Mouse (Mus musculus) megakaryocyte progenitor cell, adult 5-6 weeks (primary cell): Measurements from ENCODE around the gene Gm128. TPM values are rescaled to one million over a fixed set of nuclear protein-coding genes. Genes with fewer than 3 reads are reported as not detected.
"Not testable (repeated sequence)": the region's sequence is repeated elsewhere in the genome, so short reads cannot be mapped to it uniquely, and the experiment has no call there.

Source experiments
- ATAC-seq: replicated peaks from 2 replicates; pipeline ENCODE4 v1.8.0; 2016; ENCODE audit warnings: mild to moderate bottlenecking, moderate TSS enrichment, inconsistent platforms; ENCODE audit not compliant: poor library complexity
- total RNA-seq, 2 experiments: library from RNA; stranded (forward) in 1 of 2; stranded (reverse) in 1 of 2; fragments of 157-497, 149-512 nt in 1 of 2; fragments of 200-1000 nt in 1 of 2; gene quantifications; 2 replicates each; pipeline versions ENCODE4 v1.2.3 to v1.2.4; 2015 to 2017

Gene Gm128
- total RNA-seq, 2 experiments from 2014 or later, result 0.46 to 1.4 TPM

DNA sequence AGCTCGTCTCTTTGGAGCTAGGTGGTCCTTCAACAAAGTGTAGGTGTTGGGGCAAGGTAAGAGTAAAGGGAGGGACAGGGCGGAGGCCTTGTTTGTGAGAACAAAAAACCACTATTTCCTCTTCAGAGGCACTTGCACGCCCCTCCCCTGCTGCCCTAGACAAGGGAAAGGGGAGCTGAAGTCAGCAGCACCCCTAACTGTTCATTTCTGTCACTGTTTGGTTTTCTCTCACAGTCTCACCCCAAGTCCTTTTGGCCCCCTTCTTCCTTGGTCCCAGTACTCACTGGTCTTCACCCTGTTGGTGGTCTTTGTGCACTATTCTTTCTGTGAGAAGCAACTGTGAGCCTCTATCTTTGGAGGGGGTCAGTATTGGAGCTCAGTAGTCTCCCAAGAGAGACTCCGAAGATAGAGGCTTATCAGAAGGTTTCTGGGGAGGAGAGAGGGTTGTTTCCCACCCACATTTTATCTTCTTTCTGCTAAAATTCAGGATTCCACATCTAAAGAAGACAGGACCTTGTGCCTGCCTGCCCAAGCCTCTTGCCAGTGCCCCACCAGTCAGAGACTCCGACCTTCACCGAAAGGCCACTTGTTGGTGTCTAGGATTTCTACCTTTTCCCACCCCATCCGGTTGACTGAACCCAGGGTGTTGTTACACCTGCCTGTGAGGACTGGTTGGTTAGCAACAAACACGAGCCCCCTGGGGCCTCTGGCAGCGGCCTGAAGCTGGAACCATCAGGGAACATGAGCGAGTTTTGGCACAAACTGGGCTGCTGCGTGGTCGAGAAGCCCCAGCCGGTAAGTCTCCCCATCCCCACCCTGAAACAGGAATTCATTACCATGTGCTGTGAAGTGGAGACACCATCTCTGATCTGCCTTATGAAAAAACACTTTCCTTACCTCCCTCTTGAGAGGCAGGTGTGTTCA lies 9.8 kb downstream of the Gm128 start, which contains the start of gene Mllt11:
Gene Mllt11 (minus strand): TSS at position 874 of the 924 bp plus-strand sequence.
- peak; percentile 11; the same call in 1 of the 2 replicates for ATAC-seq

- ATAC-seq, result no peak; the same call in 1 of the 2 replicates
Measured at GRCm38 (mm10) chr3:95230495-95231297, 10.7 kb downstream of the Gm128 start.

GRCm38 (mm10) chr3:95229781-95230494 lies 11.5 kb downstream of the Gm128 start:
- peak; percentile 4; the same call in 1 of the 2 replicates for ATAC-seq

DNA sequence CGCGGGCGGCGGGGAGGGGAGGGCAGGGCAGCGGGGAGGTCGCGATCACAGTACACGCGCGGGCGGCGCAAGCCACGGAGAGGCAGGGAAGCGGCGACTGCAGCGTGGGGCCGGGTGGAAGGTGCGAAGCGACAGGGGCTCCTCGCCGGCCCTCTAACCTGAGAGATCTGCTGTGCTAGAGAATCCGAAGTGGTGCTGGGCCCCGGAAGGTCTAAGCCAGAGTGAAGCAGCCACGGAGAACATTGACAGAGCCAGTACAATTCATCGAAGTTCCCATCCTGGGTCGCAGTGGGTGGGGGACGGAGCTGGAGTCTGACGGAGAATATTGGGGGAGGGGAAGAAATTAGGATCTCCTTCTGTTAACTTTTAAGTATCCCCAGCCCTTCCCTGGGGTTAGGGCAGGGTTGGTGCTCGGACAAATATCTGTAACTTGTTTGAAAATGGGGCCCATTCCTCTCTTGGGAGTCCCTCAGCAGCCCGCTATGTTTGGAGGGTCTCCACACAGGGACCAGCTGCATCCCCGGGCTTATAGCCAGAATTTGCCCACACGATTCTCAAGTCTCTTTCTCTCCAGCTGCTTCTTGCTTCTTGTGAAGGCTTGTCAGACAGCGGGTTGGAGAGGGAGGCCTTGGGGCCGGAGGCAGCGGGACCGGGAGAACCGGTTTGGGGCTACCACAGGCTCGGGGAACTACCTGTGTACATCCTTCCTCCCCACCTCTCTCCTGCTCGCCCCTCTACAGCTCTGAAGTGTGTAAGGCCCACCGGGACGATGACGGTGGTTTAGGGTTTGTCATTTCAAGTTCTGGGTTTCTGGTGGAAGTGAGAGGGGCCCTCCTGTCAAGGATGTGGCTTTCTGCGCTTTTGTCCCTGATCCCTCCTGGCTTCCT lies 12.3 kb downstream of the Gm128 start:
- no peak; the same call in 1 of the 2 replicates for ATAC-seq

GRCm38 (mm10) chr3:95228148-95228893 lies 13.1 kb downstream of the Gm128 start, which contains the start of gene Cdc42se1:
TSS of gene Cdc42se1 (plus strand) at chr3:95228732.
- ATAC-seq, result peak; percentile 75

DNA sequence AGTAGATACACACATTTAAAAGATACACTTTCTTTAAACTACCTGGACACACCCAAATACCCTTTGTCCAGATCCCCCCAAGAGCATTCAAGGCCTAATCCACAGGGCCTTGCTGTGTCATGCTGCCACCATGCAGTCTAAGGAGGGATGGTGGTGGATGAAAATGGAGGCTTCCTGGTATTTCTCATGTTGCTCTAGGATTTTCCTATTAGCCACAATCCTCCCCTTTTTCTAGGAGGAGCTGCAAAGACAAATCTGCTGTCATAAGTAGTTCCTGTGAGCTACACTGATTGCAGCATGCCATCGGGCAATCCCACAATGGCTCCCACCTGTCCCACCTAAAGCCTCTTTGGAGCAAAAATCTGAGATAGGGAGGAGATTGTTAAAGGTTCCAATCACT lies 14.2 kb downstream of the Gm128 start:
- no peak for ATAC-seq

DNA sequence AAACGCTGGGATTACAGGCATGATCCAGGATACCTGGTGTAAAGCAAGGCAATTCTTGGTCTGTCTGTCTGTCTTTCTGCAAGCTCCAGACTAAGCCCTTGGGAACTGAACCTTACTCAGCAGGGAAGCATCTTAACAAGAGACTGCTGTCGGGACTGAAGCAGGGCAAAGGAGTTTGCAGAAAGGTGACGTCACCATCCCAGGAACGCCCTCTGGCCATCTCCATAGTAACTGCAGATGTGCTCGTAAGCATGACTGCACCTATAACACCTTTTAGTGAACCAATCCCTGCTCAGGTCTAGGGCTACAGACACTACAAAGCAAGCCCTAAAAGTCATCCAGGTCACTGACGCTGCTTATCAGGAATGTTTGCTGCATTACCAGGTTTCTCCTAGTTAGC lies 17.1 kb downstream of the Gm128 start:
- ATAC-seq, result no peak

DNA sequence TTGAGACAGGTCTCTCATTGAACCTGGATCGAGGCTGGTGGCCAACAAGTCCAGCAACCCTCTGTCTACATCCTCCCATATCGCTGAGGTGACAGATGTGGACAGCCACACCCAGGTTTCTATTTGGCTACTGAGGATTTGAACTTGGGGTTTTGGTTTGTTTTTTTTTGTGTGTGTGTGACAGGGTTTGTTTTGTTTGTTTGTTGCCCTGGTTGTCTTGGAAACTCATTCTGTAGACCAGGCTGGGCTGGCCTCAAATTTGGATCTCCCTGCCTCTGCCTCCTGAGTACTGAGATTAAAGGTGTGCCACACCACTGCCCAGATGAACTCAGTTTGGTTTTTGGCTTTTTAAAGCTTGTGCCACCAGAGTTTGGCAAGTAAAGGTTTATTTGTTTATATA lies 18.4 kb downstream of the Gm128 start:
- ATAC-seq, result no peak

DNA sequence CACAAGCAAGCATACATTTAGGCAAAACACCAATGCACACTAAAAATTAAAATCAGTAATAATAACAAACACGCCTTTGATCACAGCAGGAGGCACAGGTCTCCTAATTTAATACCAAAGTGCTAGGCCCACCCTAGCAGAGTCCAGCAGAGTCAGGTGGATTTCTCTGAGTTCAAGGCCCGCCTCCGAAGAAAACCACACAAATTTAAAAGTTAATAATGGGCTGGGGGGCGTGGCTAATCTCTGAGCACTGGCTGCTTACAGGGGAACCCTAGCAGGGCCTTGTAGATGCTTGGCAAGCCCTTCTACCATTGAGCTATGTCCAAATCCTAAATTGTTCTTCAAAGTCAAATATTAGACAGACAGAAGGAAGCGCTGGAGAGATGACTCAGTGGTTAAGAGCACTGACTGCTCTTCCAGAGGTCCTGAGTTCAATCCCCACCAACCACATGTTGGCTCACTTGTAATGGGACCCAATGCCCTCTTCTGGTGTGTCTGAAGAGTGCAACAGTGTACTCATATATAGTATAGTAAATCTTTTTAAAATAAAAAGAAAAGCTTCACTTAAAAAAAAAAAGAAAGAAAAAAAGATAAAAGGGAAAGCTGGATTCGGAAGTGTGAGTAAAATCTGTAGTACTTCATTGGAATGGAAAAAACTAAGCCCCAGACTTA lies 22.8 kb downstream of the Gm128 start:
- peak; percentile 35 for ATAC-seq

DNA sequence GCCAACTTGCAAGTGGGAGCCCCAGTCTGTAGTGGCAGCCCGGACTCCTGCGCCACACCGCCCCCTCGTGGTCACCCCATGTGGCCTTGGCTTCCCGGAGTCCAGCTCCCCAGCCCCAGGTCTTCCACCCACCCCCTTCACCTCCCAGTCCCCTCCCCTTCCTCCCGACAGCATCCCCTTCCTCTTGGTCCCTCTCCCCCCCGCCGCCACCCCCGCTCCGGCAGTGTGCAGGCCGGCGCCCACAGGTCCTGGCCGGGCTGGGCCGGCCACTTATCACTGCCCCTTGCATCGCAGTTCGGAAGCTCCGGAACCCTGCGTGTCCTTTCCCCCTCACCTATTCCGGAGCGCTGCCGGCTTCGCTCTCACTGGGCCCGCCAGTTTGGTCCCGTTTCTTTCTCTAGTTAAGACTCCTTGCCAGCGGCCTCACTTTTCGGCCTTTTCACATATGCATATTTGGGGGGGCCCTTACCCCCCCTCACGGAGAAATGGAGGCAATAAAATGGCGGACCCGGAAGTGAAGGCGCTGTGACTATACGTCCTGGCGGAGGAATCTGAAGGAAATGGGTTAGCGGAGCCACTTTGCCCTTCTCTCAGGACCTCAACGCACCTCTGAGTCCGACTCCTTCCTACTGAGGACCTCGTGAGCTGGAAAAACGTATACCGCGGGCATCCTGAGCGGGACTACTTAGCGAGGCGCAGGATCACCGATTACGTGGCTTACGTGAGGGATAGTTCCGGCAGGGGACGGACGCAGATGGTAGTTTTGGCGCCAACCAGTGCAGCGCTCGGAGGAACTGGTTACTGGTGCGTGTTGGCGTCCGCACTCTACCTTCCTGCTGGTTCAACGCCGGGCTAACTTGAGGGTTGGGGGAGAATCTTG lies 23.9 kb downstream of the Gm128 start, which contains the start of gene Gabpb2:
Gene Gabpb2 (minus strand): TSS at position 662 of the 880 bp plus-strand sequence.
- peak; percentile 87 for ATAC-seq

DNA sequence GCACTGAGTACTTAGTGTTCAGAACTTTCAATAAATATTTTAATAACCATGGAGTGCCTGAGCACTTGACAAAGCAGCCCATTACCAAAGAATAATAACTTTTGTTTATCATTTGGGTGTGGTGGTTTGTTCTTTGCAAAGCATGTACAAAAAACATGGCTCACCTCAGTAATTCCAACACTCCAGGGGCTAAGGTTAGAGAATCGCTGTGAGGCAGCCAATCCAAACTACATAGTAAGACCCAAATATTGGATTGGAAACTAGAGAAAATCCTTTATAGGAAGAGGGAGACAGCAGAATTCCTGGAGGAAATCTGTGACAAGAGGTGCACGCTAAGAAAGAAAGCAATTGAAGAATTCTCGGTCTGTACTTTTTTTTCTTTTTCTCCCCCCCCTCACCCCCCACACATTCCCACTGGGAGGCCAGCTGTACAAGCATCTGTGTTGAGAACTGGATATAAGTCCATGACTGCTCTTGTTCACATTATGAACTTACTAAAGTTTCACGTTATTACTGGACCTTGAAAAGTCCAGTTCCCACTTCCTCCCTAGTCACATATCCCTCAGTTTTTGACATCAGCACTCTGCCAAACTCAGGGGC lies 24.6 kb downstream of the Gm128 start:
- ATAC-seq, result 0 out of 2 replicates have a peak, but pooled peaks have one; percentile 0

DNA sequence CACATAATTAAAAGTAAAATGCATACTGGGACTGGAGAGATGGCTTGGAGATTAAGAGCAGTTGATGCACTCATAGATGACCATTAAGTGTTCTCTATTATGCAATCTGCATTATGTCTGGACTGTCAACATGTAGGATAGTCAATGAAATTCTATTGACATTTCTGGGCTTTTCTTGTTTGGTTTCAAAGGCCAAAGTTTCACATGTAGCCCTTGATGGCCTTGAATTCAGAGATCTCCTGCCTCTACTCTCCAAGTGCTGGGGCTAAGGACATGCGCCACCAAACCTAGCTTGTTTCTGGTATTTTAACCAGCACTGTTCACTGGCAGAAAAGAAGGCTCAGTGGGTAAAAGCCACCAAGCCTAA lies 27.8 kb downstream of the Gm128 start:
- ATAC-seq, result no peak

DNA sequence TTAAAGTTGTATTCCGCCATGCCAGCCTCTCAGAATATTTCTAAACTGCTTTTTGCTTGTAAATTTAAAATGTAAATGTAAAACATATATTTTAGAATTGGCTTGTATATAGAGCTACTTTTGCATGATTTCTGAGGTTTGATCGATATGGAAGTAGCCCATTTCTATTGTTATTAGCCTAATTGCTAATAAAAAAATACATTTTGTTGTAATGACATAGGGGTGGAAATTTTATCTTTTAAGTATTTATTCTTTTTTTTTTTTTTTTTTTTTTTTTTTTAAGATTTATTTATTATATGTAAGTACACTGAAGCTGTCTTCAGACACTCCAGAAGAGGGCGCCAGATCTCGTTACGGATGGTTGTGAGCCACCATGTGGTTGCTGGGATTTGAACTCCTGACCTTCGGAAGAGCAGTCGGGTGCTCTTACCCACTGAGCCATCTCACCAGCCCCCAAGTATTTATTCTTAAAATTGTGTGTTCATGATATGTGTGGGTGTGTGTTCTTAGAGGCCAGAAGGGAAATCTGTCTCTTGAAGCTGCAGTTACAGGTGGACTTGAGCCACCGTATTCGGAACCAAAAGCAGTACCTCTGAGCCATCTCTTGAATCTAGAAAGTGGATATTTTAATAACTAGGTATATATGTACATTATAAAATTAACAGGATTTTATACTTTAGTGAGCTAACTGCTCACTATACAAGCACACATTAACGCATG lies 28.3 kb downstream of the Gm128 start:
- ATAC-seq, result not testable (repeated sequence)

GRCm38 (mm10) chr3:95210585-95210984 lies 30.8 kb downstream of the Gm128 start:
- ATAC-seq, result no peak

DNA sequence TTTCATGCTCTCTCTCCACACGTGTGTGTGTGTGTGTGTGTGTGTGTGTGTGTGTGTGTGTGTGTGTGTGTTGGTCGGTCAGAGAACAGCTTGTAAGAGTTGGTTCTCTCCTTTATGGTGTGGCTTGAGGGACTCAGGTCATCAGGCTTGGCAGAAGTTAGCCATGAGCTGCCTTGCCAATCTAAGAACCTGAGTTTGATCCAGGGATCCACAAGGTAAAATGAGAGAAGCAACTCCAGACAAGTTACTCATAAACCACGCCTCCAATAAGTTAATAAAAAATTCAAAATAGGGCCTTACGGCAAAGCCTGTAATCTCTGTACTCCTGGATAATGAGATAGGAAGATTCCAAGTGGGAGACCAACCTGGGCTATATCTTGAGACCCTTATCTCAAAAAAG lies 33.1 kb downstream of the Gm128 start:
- ATAC-seq, result no peak

DNA sequence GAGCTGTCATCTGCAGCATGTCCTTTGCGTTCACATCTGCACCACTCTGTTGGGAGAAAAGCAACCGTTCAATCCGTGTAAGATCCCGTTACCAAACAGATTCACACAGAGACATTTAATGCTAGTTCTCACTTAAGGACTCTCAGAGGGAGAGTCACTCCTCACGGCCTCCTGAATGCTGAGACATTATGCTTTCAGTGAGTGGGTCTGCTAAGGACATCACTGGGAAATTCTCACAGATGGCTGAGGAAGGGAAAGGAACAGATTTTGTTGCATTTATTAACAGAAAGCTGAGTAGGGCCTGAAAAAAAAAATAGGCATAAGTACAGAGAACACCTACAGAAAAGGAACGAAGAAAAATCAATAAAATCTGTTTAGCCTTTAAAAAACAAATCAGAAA lies 37.5 kb downstream of the Gm128 start:
- ATAC-seq, result no peak
